Mouse (Mus musculus): ENCODE results near the gene 2700049A03Rik. TPM values are rescaled to one million over a fixed set of nuclear protein-coding genes. Genes with fewer than 3 reads are reported as not detected.

Gene 2700049A03Rik
- total RNA-seq (2012; rRNA removed) (7.7 TPM in 2 replicates), total RNA-seq (2014; rRNA removed) (10.0 and 10.6 TPM in 2 replicates), polyA plus RNA-seq (2012; ENCODE audit: insufficient read length, low read depth) (7.5 and 9.4 TPM in 2 replicates)

GRCm38 (mm10) chr12:71136130-71136973 is at the start of gene 2700049A03Rik, which contains the start of gene Timm9:
2700049A03Rik (plus strand) TSS chr12:71136848.
Timm9 (minus strand) TSS chr12:71136684.
- Histone ChIP-seq H3K9ac (ENCODE audit: insufficient read depth, low read depth) (peak within 1 kb of the TSS; percentile 86), H3K4me3 (replicated peaks in 1 of 3; ENCODE audit: low read depth in 2 of 3, low read length in 2 of 3, poor library complexity in 1 of 3) (peak within 1 kb of the TSS; percentile 83 to 98 (median 90)), H3K4me1 (ENCODE audit: control insufficient read depth in 1 of 2, insufficient read depth in 2 of 2) (peaks cover 5 to 26% of the 10 kb centered on the region in 2 experiments; a peak in 3 of 4 replicates), H3K79me2 (replicated peaks; ENCODE audit: control insufficient read depth, extremely low read depth, insufficient read depth, poor library complexity, severe bottlenecking) (peaks cover 51% of the 10 kb centered on the region), H3K27ac (ENCODE audit: insufficient read depth, low read depth) (peak within 1 kb of the TSS; percentile 33), H3K27me3 (replicated peaks) (no peaks in the 10 kb centered on the region), H3K9me3 (replicated peaks; ENCODE audit: low read length) (no peaks in the 10 kb centered on the region), H3K36me3 (replicated peaks in 1 of 2; ENCODE audit: control insufficient read depth in 1 of 2, insufficient read depth in 1 of 2, low read length in 1 of 2) (peaks cover 21 to 50% of the 10 kb centered on the region in 2 experiments), H3K4me2 (ENCODE audit: insufficient read depth, low read depth, poor library complexity, severe bottlenecking) (peak within 1 kb of the TSS; percentile 100)
- dilution Hi-C loops (cut with MboI; ENCODE audit: extremely low pct_ligation_motif_present, extremely low pct_unique_long_range_greater_than_20kb, low sequenced_read_pairs) (no loop called here), in situ Hi-C loops (cut with MboI; ENCODE audit: low pct_ligation_motif_present, low pct_unique_long_range_greater_than_20kb, low sequenced_read_pairs) (loop anchor here (25.0 kb wide), 1 partner anchor 576 kb away; no protein-coding TSS in a partner anchor)
- TF ChIP-seq JUN (IDR thresholded peaks at IDR 0.05; ENCODE audit: insufficient read depth, low read depth, low read length) (no peak; the same call in 1 of the 2 replicates), RAD21 (IDR thresholded peaks at IDR 0.05; ENCODE audit: low read depth, low read length) (no peak), NELFE (IDR thresholded peaks at IDR 0.05; ENCODE audit: low read depth, low read length) (peak; percentile 77), TCF12 (IDR thresholded peaks at IDR 0.05; ENCODE audit: low read depth, low read length) (peak; percentile 37), MAZ (IDR thresholded peaks at IDR 0.05; ENCODE audit: low read depth, low read length) (no peak), ZNF384 (IDR thresholded peaks at IDR 0.05; ENCODE audit: low read depth, low read length) (no peak), POLR2A (IDR thresholded peaks at IDR 0.05; ENCODE audit: low read depth, low read length) (peak; percentile 88), EP300 (IDR thresholded peaks at IDR 0.05; ENCODE audit: low read length) (no peak), MYC (IDR thresholded peaks at IDR 0.05; ENCODE audit: low read depth, low read length) (peak; percentile 100), ETS1 (conservative IDR thresholded peaks at IDR 0.05; ENCODE audit: low read depth, low read length) (no peak), CHD2 (IDR thresholded peaks at IDR 0.05; ENCODE audit: low read length) (no peak), POLR2AphosphoS2 (IDR thresholded peaks at IDR 0.05; ENCODE audit: low read depth, low read length) (no peak), BHLHE40 (IDR thresholded peaks at IDR 0.05; ENCODE audit: low read depth, low read length) (peak; percentile 70), PAX5 (IDR thresholded peaks at IDR 0.05; ENCODE audit: low read length) (no peak), SIN3A (IDR thresholded peaks at IDR 0.05; ENCODE audit: low read length) (peak; percentile 93), UBTF (IDR thresholded peaks at IDR 0.05; ENCODE audit: low read depth, low read length) (peak; percentile 17; the same call in 1 of the 2 replicates), CTCF (conservative IDR thresholded peaks at IDR 0.05 in 1 of 2, IDR thresholded peaks at IDR 0.05 in 1 of 2; ENCODE audit: low read depth in 2 of 2, low read length in 2 of 2) (no peak), CHD1 (IDR thresholded peaks at IDR 0.05; ENCODE audit: low read depth, low read length) (no peak), IRF4 (IDR thresholded peaks at IDR 0.05; ENCODE audit: low read depth, low read length) (no peak), E2F4 (IDR thresholded peaks at IDR 0.05; ENCODE audit: insufficient replicate concordance, low read depth, low read length) (no peak), ZKSCAN1 (IDR thresholded peaks at IDR 0.05; ENCODE audit: borderline replicate concordance, low read depth, low read length) (no peak), KAT2A (IDR thresholded peaks at IDR 0.05; ENCODE audit: insufficient replicate concordance, low read length) (no peak), ZMIZ1 (IDR thresholded peaks at IDR 0.05; ENCODE audit: low read depth, low read length) (no peak), USF2 (conservative IDR thresholded peaks at IDR 0.05; ENCODE audit: low read depth, low read length) (peak; percentile 80), MAFK (IDR thresholded peaks at IDR 0.05; ENCODE audit: insufficient replicate concordance, low read length) (no peak), NRF1 (IDR thresholded peaks at IDR 0.05; ENCODE audit: low read depth, low read length) (no peak; the same call in 1 of the 2 replicates), GABPA (IDR thresholded peaks at IDR 0.05; ENCODE audit: insufficient replicate concordance, low read depth, low read length) (no peak), HCFC1 (IDR thresholded peaks at IDR 0.05; ENCODE audit: low read depth, low read length) (no peak), USF1 (IDR thresholded peaks at IDR 0.05; ENCODE audit: low read depth, low read length) (peak; percentile 87), ZC3H11A (IDR thresholded peaks at IDR 0.05; ENCODE audit: low read depth, low read length) (peak; percentile 99), MEF2A (IDR thresholded peaks at IDR 0.05; ENCODE audit: borderline replicate concordance, low read depth, low read length) (no peak), ELF1 (IDR thresholded peaks at IDR 0.05; ENCODE audit: low read depth, low read length) (peak; percentile 69), MAX (IDR thresholded peaks at IDR 0.05; ENCODE audit: low read length) (peak; percentile 99), TBP (conservative IDR thresholded peaks at IDR 0.05; ENCODE audit: low read depth, low read length) (peak; percentile 86), SMC3 (IDR thresholded peaks at IDR 0.05; ENCODE audit: low read depth, low read length) (no peak), MXI1 (IDR thresholded peaks at IDR 0.05; ENCODE audit: low read depth, low read length) (peak; percentile 100), JUND (conservative IDR thresholded peaks at IDR 0.05; ENCODE audit: low read depth, low read length) (no peak), RCOR1 (conservative IDR thresholded peaks at IDR 0.05; ENCODE audit: low read depth, low read length) (no peak)
- DNase-seq (ENCODE audit: extremely low read depth), result peak; percentile 76
